Mouse (Mus musculus): ENCODE data around the gene Dusp16. TPM values are rescaled to one million over a fixed set of nuclear protein-coding genes. Genes with fewer than 3 reads are reported as not detected.

Dusp16 gene
- polyA plus RNA-seq, 1 experiment: 4.8 TPM

GRCm38 (mm10) chr6:134725406-134725805 lies 67.0 kb downstream of the Dusp16 start:
- H3K79me2 ChIP-seq (ENCODE audit: control insufficient read depth, insufficient read depth): no peaks in the 10 kb centered on the region
- H3K4me2 ChIP-seq (ENCODE audit: low read depth): no peak overlapping the region
- H3ac ChIP-seq (ENCODE audit: control insufficient read depth, insufficient read length): no peak overlapping the region
- H3K36me3 ChIP-seq (ENCODE audit: control insufficient read depth, insufficient read depth): peaks cover 15% of the 10 kb centered on the region
- H3K27me3 ChIP-seq (ENCODE audit: control insufficient read depth, insufficient read depth, insufficient read length): no peaks in the 10 kb centered on the region
- TF ChIP-seq TCF12 (IDR thresholded peaks at IDR 0.05; ENCODE audit: insufficient read depth, poor library complexity, severe bottlenecking) (no peak), REST (IDR thresholded peaks at IDR 0.05; ENCODE audit: insufficient read depth, insufficient read length) (no peak), MAX (IDR thresholded peaks at IDR 0.05; ENCODE audit: low read depth) (no peak), TCF3 (IDR thresholded peaks at IDR 0.05; ENCODE audit: insufficient read length, low read depth) (no peak)
- no peak overlapping the region for H3K4me3 ChIP-seq

GRCm38 (mm10) chr6:134723833-134724553 lies 68.4 kb downstream of the Dusp16 start:
- no peak overlapping the region for H3K4me2 ChIP-seq (ENCODE audit: low read depth)
- TF ChIP-seq USF1 (IDR thresholded peaks at IDR 0.05; ENCODE audit: low read depth): no peak
- no peak for TF ChIP-seq MAX (IDR thresholded peaks at IDR 0.05; ENCODE audit: low read depth)
- no peak for TF ChIP-seq MYOD1 (IDR thresholded peaks at IDR 0.05; ENCODE audit: control insufficient read depth in 1 of 3, insufficient read length in 2 of 3, low read depth in 2 of 3)
- TF ChIP-seq TCF12 (IDR thresholded peaks at IDR 0.05; ENCODE audit: insufficient read depth, poor library complexity, severe bottlenecking): no peak
- TF ChIP-seq TCF3 (IDR thresholded peaks at IDR 0.05; ENCODE audit: insufficient read length, low read depth): no peak
- no peak for TF ChIP-seq E2F4 (IDR thresholded peaks at IDR 0.05; ENCODE audit: insufficient read depth)
- no peak for TF ChIP-seq REST (IDR thresholded peaks at IDR 0.05; ENCODE audit: insufficient read depth, insufficient read length)
- no peak for TF ChIP-seq CEBPB (IDR thresholded peaks at IDR 0.05; ENCODE audit: insufficient read depth, poor library complexity, severe bottlenecking)
- no peak for TF ChIP-seq POLR2AphosphoS2 (IDR thresholded peaks at IDR 0.05; ENCODE audit: insufficient read length, low read depth)
- no peak for TF ChIP-seq SRF (IDR thresholded peaks at IDR 0.05; ENCODE audit: control insufficient read depth, insufficient read length, low read depth)
- TF ChIP-seq MYOG (IDR thresholded peaks at IDR 0.05; ENCODE audit: control insufficient read depth in 1 of 3, insufficient read depth in 1 of 3, insufficient read length in 2 of 3, low read depth in 2 of 3): no peak
- TF ChIP-seq POLR2A (IDR thresholded peaks at IDR 0.05; ENCODE audit: insufficient read length, low read depth): no peak
- H3K4me3 ChIP-seq: no peak overlapping the region
- no peaks in the 10 kb centered on the region for H3K27me3 ChIP-seq (ENCODE audit: control insufficient read depth, insufficient read depth, insufficient read length)
- H3K36me3 ChIP-seq (ENCODE audit: control insufficient read depth, insufficient read depth): peaks cover 15% of the 10 kb centered on the region
- no peaks in the 10 kb centered on the region for H3K79me2 ChIP-seq (ENCODE audit: control insufficient read depth, insufficient read depth)
- no peak overlapping the region for H3ac ChIP-seq (ENCODE audit: control insufficient read depth, insufficient read length)

- Histone ChIP-seq H3K4me3 (no peak overlapping the region), H3K79me2 (ENCODE audit: control insufficient read depth, insufficient read depth) (no peaks in the 10 kb centered on the region), H3K27me3 (ENCODE audit: control insufficient read depth, insufficient read depth, insufficient read length) (no peaks in the 10 kb centered on the region), H3K36me3 (ENCODE audit: control insufficient read depth, insufficient read depth) (peaks cover 15% of the 10 kb centered on the region), H3K4me2 (ENCODE audit: low read depth) (no peak overlapping the region), H3ac (ENCODE audit: control insufficient read depth, insufficient read length) (no peak overlapping the region)
- no peak for TF ChIP-seq REST (IDR thresholded peaks at IDR 0.05; ENCODE audit: insufficient read depth, insufficient read length)
- no peak for TF ChIP-seq MYOD1 (IDR thresholded peaks at IDR 0.05; ENCODE audit: control insufficient read depth in 1 of 3, insufficient read length in 2 of 3, low read depth in 2 of 3)
Measured at GRCm38 (mm10) chr6:134723326-134723725, 69.1 kb downstream of the Dusp16 start.

- TF ChIP-seq USF1 (IDR thresholded peaks at IDR 0.05; ENCODE audit: low read depth): no peak
- no peak for TF ChIP-seq MYOG (IDR thresholded peaks at IDR 0.05; ENCODE audit: control insufficient read depth in 1 of 3, insufficient read depth in 1 of 3, insufficient read length in 2 of 3, low read depth in 2 of 3)
- no peak for TF ChIP-seq TCF3 (IDR thresholded peaks at IDR 0.05; ENCODE audit: insufficient read length, low read depth)
- TF ChIP-seq POLR2A (IDR thresholded peaks at IDR 0.05; ENCODE audit: insufficient read length, low read depth): no peak
- TF ChIP-seq E2F4 (IDR thresholded peaks at IDR 0.05; ENCODE audit: insufficient read depth): no peak
- H3K4me3 ChIP-seq: no peak overlapping the region
- no peaks in the 10 kb centered on the region for H3K27me3 ChIP-seq (ENCODE audit: control insufficient read depth, insufficient read depth, insufficient read length)
- H3K4me2 ChIP-seq (ENCODE audit: low read depth): no peak overlapping the region
- H3ac ChIP-seq (ENCODE audit: control insufficient read depth, insufficient read length): no peak overlapping the region
- H3K36me3 ChIP-seq (ENCODE audit: control insufficient read depth, insufficient read depth): peaks cover 15% of the 10 kb centered on the region
- no peaks in the 10 kb centered on the region for H3K79me2 ChIP-seq (ENCODE audit: control insufficient read depth, insufficient read depth)
Measured at GRCm38 (mm10) chr6:134722906-134723305, 69.5 kb downstream of the Dusp16 start.

- H3K36me3 ChIP-seq (ENCODE audit: control insufficient read depth, insufficient read depth): peaks cover 16% of the 10 kb centered on the region
- TF ChIP-seq MYOD1 (IDR thresholded peaks at IDR 0.05; ENCODE audit: control insufficient read depth in 1 of 3, insufficient read length in 2 of 3, low read depth in 2 of 3): no peak
- no peak for TF ChIP-seq POLR2A (IDR thresholded peaks at IDR 0.05; ENCODE audit: insufficient read length, low read depth)
- no peak for TF ChIP-seq MYOG (IDR thresholded peaks at IDR 0.05; ENCODE audit: control insufficient read depth in 1 of 3, insufficient read depth in 1 of 3, insufficient read length in 2 of 3, low read depth in 2 of 3)
- TF ChIP-seq CEBPB (IDR thresholded peaks at IDR 0.05; ENCODE audit: insufficient read depth, poor library complexity, severe bottlenecking): no peak
- TF ChIP-seq TCF3 (IDR thresholded peaks at IDR 0.05; ENCODE audit: insufficient read length, low read depth): no peak
- TF ChIP-seq TCF12 (IDR thresholded peaks at IDR 0.05; ENCODE audit: insufficient read depth, poor library complexity, severe bottlenecking): no peak
- no peak for TF ChIP-seq E2F4 (IDR thresholded peaks at IDR 0.05; ENCODE audit: insufficient read depth)
- no peak for TF ChIP-seq POLR2AphosphoS2 (IDR thresholded peaks at IDR 0.05; ENCODE audit: insufficient read length, low read depth)
- no peak for TF ChIP-seq USF1 (IDR thresholded peaks at IDR 0.05; ENCODE audit: low read depth)
- TF ChIP-seq REST (IDR thresholded peaks at IDR 0.05; ENCODE audit: insufficient read depth, insufficient read length): no peak
- H3K4me2 ChIP-seq (ENCODE audit: low read depth): no peak overlapping the region
- no peak overlapping the region for H3K4me3 ChIP-seq
- H3K27me3 ChIP-seq (ENCODE audit: control insufficient read depth, insufficient read depth, insufficient read length): no peaks in the 10 kb centered on the region
- no peak overlapping the region for H3ac ChIP-seq (ENCODE audit: control insufficient read depth, insufficient read length)
- no peaks in the 10 kb centered on the region for H3K79me2 ChIP-seq (ENCODE audit: control insufficient read depth, insufficient read depth)
Measured at GRCm38 (mm10) chr6:134721729-134722269, 70.6 kb downstream of the Dusp16 start.
